Mouse (Mus musculus) cerebellum, adult 8-10 months (tissue): ENCODE measurements at regions not wholly inside any gene's neighbourhood (a gene's known extent, or its start where the extent isn't known, plus 50 kb on each side); places are given as distances from the start of the nearest gene placed in this dataset.

Experiments
- DNase-seq: peaks from one replicate; pipeline ENCODE4 v3.0.0; 2022

DNA sequence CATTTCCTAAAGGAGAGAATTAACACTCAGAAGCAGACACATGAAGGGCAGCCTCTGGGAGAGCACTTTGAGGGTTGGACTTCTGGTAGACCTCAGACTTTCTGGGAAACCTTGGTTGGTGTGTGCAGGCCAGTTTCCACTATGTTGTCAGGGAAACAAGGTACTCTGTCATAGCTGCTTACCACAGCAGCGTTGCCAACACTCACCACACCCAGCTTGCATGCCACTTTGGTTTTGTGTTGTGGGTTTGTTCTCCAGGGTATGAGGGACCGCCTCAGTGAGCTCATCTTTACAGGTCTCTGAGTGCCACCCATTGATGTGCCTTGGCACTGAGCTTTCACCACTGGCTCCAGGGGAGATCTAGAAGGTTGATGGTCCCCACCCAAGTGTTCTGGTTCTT lies 62.8 kb upstream of the Ywhaq start:
- DNase-seq, result no peak

DNA sequence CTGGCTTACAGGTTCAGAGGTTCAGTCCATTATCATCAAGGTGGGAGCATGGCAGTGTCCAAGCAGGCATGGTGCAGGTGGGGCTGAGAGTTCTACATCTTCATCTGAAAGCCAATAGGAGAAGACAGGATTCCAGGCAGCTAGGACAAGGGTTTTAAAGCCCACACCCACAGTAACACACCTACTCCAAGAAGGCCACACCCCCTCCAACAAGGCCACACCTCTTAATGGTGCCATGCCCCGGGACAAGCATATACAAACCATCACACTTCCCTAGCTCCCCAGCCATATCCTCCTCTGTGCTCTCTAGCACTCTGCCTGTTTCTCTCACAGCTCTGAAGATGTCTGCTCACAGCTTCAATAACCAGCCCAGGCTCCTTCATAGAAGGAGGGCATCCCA lies 61.8 kb upstream of the Ywhaq start:
- no peak for DNase-seq

DNA sequence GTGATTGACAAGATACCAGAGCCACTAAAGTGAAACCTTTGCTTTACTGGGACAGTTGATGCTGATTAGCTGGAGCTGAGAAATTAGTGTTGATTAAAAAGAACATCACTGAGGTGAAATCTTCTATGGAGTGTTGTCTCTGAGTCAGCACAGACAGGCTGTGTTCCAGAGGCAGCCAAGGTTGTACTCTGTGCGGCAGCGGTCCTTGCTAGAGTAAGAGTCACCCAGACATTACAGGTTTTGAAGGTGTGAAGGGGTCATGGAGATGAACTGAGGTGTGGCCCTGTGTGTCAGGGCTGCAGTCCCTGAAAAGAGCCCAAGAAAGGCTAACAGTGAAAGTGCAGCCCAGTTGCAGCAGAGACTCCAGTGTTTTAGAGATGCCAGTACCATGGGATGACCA lies 59.1 kb upstream of the Ywhaq start:
- no peak for DNase-seq

DNA sequence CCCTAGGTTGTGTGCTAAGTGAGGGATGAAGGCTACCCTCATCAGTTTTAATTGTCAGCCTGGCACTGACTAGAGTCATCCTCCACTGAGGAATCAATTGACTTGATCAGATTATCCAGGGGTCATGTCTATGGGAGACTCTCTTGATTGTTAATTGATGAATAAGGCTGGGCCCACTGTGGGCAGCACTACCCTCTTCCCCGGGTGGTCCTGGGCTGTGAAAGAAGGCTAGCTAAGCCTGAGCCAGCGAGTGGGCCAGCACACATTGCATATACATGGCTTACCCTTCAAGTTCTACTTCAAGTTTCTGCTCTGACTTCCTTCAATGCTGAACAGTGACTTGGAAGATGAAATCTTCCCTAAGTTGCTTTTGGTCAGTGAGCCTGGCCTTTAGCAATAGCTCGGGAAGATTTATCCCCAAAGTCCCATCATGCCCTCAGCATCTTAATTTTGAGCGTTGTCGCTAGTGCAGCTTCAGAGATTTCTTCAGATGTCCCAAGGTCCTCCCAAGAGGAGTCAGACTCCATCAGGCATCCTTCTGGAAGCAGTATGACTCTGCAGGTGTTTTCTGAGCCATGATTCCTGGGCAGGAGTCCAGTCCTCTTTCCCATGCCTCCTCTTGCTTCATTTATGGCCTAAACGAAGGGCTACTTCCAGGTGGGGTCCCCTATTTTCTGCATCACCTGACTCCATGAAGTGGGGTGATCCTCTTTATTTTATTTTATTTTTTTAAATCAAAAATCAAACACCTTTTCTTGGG lies 55.7 kb upstream of the Ywhaq start:
- DNase-seq, result peak; percentile 37

DNA sequence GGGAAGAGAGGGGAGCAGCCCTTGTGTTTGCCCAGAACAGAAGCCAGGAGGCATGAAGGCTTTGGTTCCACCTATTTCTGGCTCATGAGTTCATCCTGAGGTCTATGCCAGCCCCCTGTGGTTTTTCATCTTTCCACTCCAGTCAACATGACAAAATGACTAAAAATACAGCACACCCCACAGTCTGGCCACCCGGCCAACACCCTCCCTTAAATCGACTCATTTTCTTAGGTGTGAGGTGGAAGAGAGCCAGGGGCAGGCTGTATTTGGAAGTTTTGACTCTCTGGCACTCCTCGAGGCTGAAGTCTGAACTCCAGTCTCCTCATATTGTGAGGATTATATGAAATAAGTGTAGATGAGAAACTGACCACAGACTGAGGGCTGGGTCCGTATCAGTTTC lies 55.0 kb upstream of the Ywhaq start:
- DNase-seq, result peak; percentile 95

DNA sequence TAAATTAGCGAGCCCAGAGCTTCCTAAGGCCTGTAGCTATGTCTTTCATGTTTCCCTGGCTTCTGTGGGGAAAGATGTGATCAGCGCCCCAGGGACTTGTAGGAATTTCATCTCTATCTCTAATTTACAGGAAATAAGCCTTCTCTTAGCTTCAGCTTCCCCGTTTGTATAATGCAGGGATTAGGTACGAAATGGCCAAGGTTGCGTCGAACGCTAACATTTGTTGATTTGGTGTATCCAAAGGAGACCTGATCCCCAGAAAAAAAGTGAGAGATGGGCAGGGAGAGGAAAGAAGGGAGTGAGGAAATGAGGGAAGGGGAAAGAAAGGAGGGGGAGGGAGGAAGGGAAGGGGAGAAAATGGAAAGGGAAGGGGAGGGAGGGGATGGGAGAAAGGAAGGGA lies 54.5 kb upstream of the Ywhaq start:
- peak; percentile 40 for DNase-seq

DNA sequence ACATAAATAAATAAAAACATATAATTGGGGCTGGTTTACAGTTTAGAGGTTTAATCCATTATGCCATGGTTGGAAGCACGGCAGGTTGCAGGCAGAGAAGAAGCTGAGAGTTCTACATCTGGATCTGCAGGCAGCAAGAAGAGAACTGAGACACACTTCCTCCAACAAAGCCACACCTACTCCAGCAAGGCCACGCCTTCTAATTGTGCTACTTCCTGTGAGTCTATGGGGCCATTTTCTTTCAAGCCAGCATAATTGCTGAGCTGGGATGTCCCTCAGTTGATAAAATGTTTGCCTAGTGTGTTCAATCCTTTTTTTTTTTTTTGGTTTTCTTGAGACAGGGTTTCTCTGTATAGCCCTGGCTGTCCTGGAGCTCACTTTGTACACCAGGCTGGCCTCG lies 52.8 kb upstream of the Ywhaq start:
- no peak for DNase-seq
